Mouse (Mus musculus): ENCODE measurements around the gene Fam228a.

GRCm38 (mm10) chr12:4732332-4732731 lies 5.9 kb downstream of the Fam228a start:
- TF ChIP-seq CTCF (IDR thresholded peaks at IDR 0.05; ENCODE audit: low read depth, low read length): no peak
- TF ChIP-seq POLR2A (IDR thresholded peaks at IDR 0.05; ENCODE audit: extremely low read depth, insufficient read depth, low read length): no peak
